Comparison of ENCODE assay signal across 20 mouse cellular contexts in the genomic region with DNA sequence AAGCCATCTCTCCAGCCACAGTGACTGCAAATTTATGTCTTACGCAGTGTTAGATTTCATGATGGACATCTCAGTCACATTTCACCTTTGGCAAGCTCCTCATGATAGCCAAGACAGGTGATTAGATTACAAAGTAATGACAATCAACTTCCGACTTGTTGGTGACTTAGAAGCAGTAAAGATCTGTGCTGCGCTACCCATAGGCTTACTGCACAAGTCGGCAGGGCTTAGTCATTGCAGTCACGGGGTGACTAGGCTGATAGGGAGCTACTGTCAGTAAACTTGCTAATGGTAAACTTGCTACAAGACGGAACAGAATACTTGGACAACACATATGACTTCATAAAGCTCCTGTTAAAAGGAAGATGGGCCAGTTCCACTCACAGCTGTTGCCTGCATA.
DNase-seq lines count a peak whose midpoint lies in the region; ATAC-seq and TF ChIP-seq lines count a peak whose summit lies in the region.
"Had no signal": no experiment of that assay in that cellular context is flagged by ENCODE, and none has a peak within 500 bp of the region (broad histone marks: within the 10 kb centered on the region; RNA-seq: fewer than 3 reads in every experiment).

No protein-coding gene starts in this region.

- no peak for ATAC-seq in liver, embryonic 12.5 days
- peak; percentile 75 for ATAC-seq in intestine, embryonic 16.5 days
- ATAC-seq in stomach, postnatal 0 days (ENCODE audit: low FRiP score, low TSS enrichment): peak; percentile 68; the same call in 1 of the 2 replicates
- ATAC-seq: activated CD4-positive, CD25-positive, alpha-beta regulatory T cell, adult 4 months; forebrain, embryonic 13.5 days; forebrain, embryonic 15.5 days; Patski had no signal

- no peak overlapping the region for H3K4me3 ChIP-seq in liver, embryonic 12.5 days
- no peak overlapping the region for H3K4me3 ChIP-seq in intestine, embryonic 16.5 days (ENCODE audit: low read length)
- H3K4me3 ChIP-seq in stomach, postnatal 0 days (ENCODE audit: low read depth, low read length): no peak overlapping the region
- H3K4me3 ChIP-seq: embryonic facial prominence, embryonic 10.5 days; embryonic facial prominence, embryonic 12.5 days; forebrain, embryonic 13.5 days; forebrain, embryonic 15.5 days had no signal

- no peak overlapping the region for H3K9ac ChIP-seq in liver, embryonic 12.5 days
- H3K9ac ChIP-seq in intestine, embryonic 16.5 days (ENCODE audit: low read depth, low read length): no peak overlapping the region
- H3K9ac ChIP-seq in stomach, postnatal 0 days (ENCODE audit: low read length): no peak overlapping the region
- H3K9ac ChIP-seq: embryonic facial prominence, embryonic 12.5 days; forebrain, embryonic 13.5 days; forebrain, embryonic 15.5 days had no signal

- H3K36me3 ChIP-seq in liver, embryonic 12.5 days: no peaks in the 10 kb centered on the region
- H3K36me3 ChIP-seq in intestine, embryonic 16.5 days (ENCODE audit: control insufficient read depth, insufficient read depth, low read length): no peaks in the 10 kb centered on the region
- H3K36me3 ChIP-seq in stomach, postnatal 0 days (ENCODE audit: control insufficient read depth, insufficient read depth, low read length): no peaks in the 10 kb centered on the region
- H3K36me3 ChIP-seq: embryonic facial prominence, embryonic 10.5 days; embryonic facial prominence, embryonic 12.5 days; forebrain, embryonic 15.5 days had no signal

- no peak for TF ChIP-seq EP300 in stomach, postnatal 0 days (optimal IDR thresholded peaks at IDR 0.05)

- no peak for TF ChIP-seq CTCF in stomach, postnatal 0 days (IDR thresholded peaks at IDR 0.05; ENCODE audit: low read depth)

- H3K9me3 ChIP-seq in liver, embryonic 12.5 days (replicated peaks): no peaks in the 10 kb centered on the region
- no peaks in the 10 kb centered on the region for H3K9me3 ChIP-seq in intestine, embryonic 16.5 days (ENCODE audit: control insufficient read depth, low read length)
- H3K9me3 ChIP-seq in stomach, postnatal 0 days (ENCODE audit: control insufficient read depth, low read length): no peaks in the 10 kb centered on the region
- H3K9me3 ChIP-seq: embryonic facial prominence, embryonic 10.5 days; embryonic facial prominence, embryonic 12.5 days; forebrain, embryonic 13.5 days; forebrain, embryonic 15.5 days had no signal

- H3K27me3 ChIP-seq in liver, embryonic 12.5 days (replicated peaks): 0 out of 2 replicates have a peak, but pooled peaks cover 3% of the 10 kb centered on the region
- H3K27me3 ChIP-seq in intestine, embryonic 16.5 days (replicated peaks; ENCODE audit: control insufficient read depth, insufficient read depth, low read length): 0 out of 2 replicates have a peak, but pooled peaks cover 2% of the 10 kb centered on the region
- no peaks in the 10 kb centered on the region for H3K27me3 ChIP-seq in stomach, postnatal 0 days (ENCODE audit: control insufficient read depth, insufficient read depth, low read length)
- H3K27me3 ChIP-seq: embryonic facial prominence, embryonic 12.5 days; forebrain, embryonic 13.5 days; forebrain, embryonic 15.5 days; Patski had no signal

- no peak overlapping the region for H3K27ac ChIP-seq in liver, embryonic 12.5 days
- no peak overlapping the region for H3K27ac ChIP-seq in intestine, embryonic 16.5 days (ENCODE audit: low read length)
- H3K27ac ChIP-seq in stomach, postnatal 0 days (replicated peaks): no peak overlapping the region
- H3K27ac ChIP-seq: embryonic facial prominence, embryonic 10.5 days; embryonic facial prominence, embryonic 12.5 days; forebrain, embryonic 13.5 days; forebrain, embryonic 15.5 days had no signal

- no peak overlapping the region for H3K4me2 ChIP-seq in liver, embryonic 12.5 days
- no peak overlapping the region for H3K4me2 ChIP-seq in intestine, embryonic 16.5 days (ENCODE audit: low read depth, low read length)
- H3K4me2 ChIP-seq in stomach, postnatal 0 days (replicated peaks; ENCODE audit: low read depth): no peak overlapping the region
- H3K4me2 ChIP-seq: embryonic facial prominence, embryonic 12.5 days; forebrain, embryonic 13.5 days; forebrain, embryonic 15.5 days had no signal

- peak; percentile 17 for DNase-seq in liver
- no peak for DNase-seq in stomach, postnatal 0 days (ENCODE audit: low spot score)
- no peak for DNase-seq in right cerebral cortex, adult 2 months (ENCODE audit: low spot score in 2 of 2)
- no peak for DNase-seq in heart, postnatal 4 days
- DNase-seq: adrenal gland, adult 8-10 months; adrenal gland, postnatal 14 days; adrenal gland, postnatal 36 days; cerebellum, adult 11-12 months; cerebellum, adult 2 months; cerebellum, adult 9-10 months; cerebellum, postnatal 10 days; cerebellum, postnatal 25 days had no signal

- H3K4me1 ChIP-seq in liver, embryonic 12.5 days: peaks cover 20% of the 10 kb centered on the region
- 0 out of 2 replicates have a peak, but pooled peaks cover 4% of the 10 kb centered on the region for H3K4me1 ChIP-seq in intestine, embryonic 16.5 days (ENCODE audit: control insufficient read depth, insufficient read depth, low read length)
- H3K4me1 ChIP-seq in stomach, postnatal 0 days (replicated peaks; ENCODE audit: control insufficient read depth, insufficient read depth): no peaks in the 10 kb centered on the region

- WGBS in liver, embryonic 12.5 days (ENCODE audit: insufficient replicate concordance): 68% methylated on average over 6 of the region's 6 CpGs
- WGBS in intestine, embryonic 16.5 days: 73% methylated on average over 6 of the region's 6 CpGs
- WGBS in stomach, postnatal 0 days: 70% methylated on average over 6 of the region's 6 CpGs
